Mouse (Mus musculus): ENCODE data around the gene Clip3. TPM values are rescaled to one million over a fixed set of nuclear protein-coding genes. Genes with fewer than 3 reads are reported as not detected.

Clip3 gene
- polyA plus RNA-seq, 1 experiment, result 52.2 TPM

GRCm38 (mm10) chr7:30289714-30290399 lies 1.7 kb upstream of the Clip3 start:
- Histone ChIP-seq H3K27me3 (ENCODE audit: control insufficient read depth, insufficient read depth, low read length, poor library complexity, severe bottlenecking) (no peaks in the 10 kb centered on the region), H3K9ac (ENCODE audit: low read depth, poor library complexity, severe bottlenecking) (no peak overlapping the region), H3K4me3 (ENCODE audit: low read depth, low read length) (no peak overlapping the region), H3K4me1 (ENCODE audit: control insufficient read depth, insufficient read depth, low read length) (no peaks in the 10 kb centered on the region), H3K36me3 (ENCODE audit: control insufficient read depth, insufficient read depth, low read length, poor library complexity, severe bottlenecking) (no peaks in the 10 kb centered on the region), H3K27ac (ENCODE audit: insufficient read depth, low read length) (no peak overlapping the region), H3K9me3 (replicated peaks; ENCODE audit: control insufficient read depth, insufficient read depth, low read length, poor library complexity, severe bottlenecking) (no peaks in the 10 kb centered on the region)
- TF ChIP-seq EP300 (IDR thresholded peaks at IDR 0.05; ENCODE audit: insufficient read depth, low read depth, low read length), result no peak
- peak; percentile 15 for TF ChIP-seq CTCF (IDR thresholded peaks at IDR 0.05; ENCODE audit: low read depth, low read length)

GRCm38 (mm10) chr7:30293795-30294194 lies 2.3 kb downstream of the Clip3 start:
- Histone ChIP-seq H3K27me3 (ENCODE audit: control insufficient read depth, insufficient read depth, low read length, poor library complexity, severe bottlenecking) (no peaks in the 10 kb centered on the region), H3K9ac (ENCODE audit: low read depth, poor library complexity, severe bottlenecking) (no peak overlapping the region), H3K27ac (ENCODE audit: insufficient read depth, low read length) (no peak overlapping the region), H3K36me3 (ENCODE audit: control insufficient read depth, insufficient read depth, low read length, poor library complexity, severe bottlenecking) (no peaks in the 10 kb centered on the region), H3K4me1 (ENCODE audit: control insufficient read depth, insufficient read depth, low read length) (no peaks in the 10 kb centered on the region), H3K4me3 (ENCODE audit: low read depth, low read length) (no peak overlapping the region), H3K9me3 (replicated peaks; ENCODE audit: control insufficient read depth, insufficient read depth, low read length, poor library complexity, severe bottlenecking) (no peaks in the 10 kb centered on the region)
- no peak for TF ChIP-seq POLR2A (IDR thresholded peaks at IDR 0.05; ENCODE audit: insufficient read depth, low read length)
- no peak for TF ChIP-seq EP300 (IDR thresholded peaks at IDR 0.05; ENCODE audit: insufficient read depth, low read depth, low read length)
- TF ChIP-seq CTCF (IDR thresholded peaks at IDR 0.05; ENCODE audit: low read depth, low read length), result no peak

GRCm38 (mm10) chr7:30294296-30294695 lies 2.8 kb downstream of the Clip3 start:
- Histone ChIP-seq H3K27me3 (ENCODE audit: control insufficient read depth, insufficient read depth, low read length, poor library complexity, severe bottlenecking) (no peaks in the 10 kb centered on the region), H3K4me1 (ENCODE audit: control insufficient read depth, insufficient read depth, low read length) (no peaks in the 10 kb centered on the region), H3K4me3 (ENCODE audit: low read depth, low read length) (no peak overlapping the region), H3K27ac (ENCODE audit: insufficient read depth, low read length) (no peak overlapping the region), H3K9me3 (replicated peaks; ENCODE audit: control insufficient read depth, insufficient read depth, low read length, poor library complexity, severe bottlenecking) (no peaks in the 10 kb centered on the region), H3K36me3 (ENCODE audit: control insufficient read depth, insufficient read depth, low read length, poor library complexity, severe bottlenecking) (no peaks in the 10 kb centered on the region), H3K9ac (ENCODE audit: low read depth, poor library complexity, severe bottlenecking) (no peak overlapping the region)
- TF ChIP-seq CTCF (IDR thresholded peaks at IDR 0.05; ENCODE audit: low read depth, low read length) (no peak), EP300 (IDR thresholded peaks at IDR 0.05; ENCODE audit: insufficient read depth, low read depth, low read length) (no peak), POLR2A (IDR thresholded peaks at IDR 0.05; ENCODE audit: insufficient read depth, low read length) (no peak)

- no peaks in the 10 kb centered on the region for H3K36me3 ChIP-seq (ENCODE audit: control insufficient read depth, insufficient read depth, low read length, poor library complexity, severe bottlenecking)
- H3K27ac ChIP-seq (ENCODE audit: insufficient read depth, low read length), result no peak overlapping the region
- no peak overlapping the region for H3K9ac ChIP-seq (ENCODE audit: low read depth, poor library complexity, severe bottlenecking)
- H3K4me3 ChIP-seq (ENCODE audit: low read depth, low read length), result no peak overlapping the region
- no peaks in the 10 kb centered on the region for H3K9me3 ChIP-seq (replicated peaks; ENCODE audit: control insufficient read depth, insufficient read depth, low read length, poor library complexity, severe bottlenecking)
- no peaks in the 10 kb centered on the region for H3K27me3 ChIP-seq (ENCODE audit: control insufficient read depth, insufficient read depth, low read length, poor library complexity, severe bottlenecking)
- TF ChIP-seq CTCF (IDR thresholded peaks at IDR 0.05; ENCODE audit: low read depth, low read length) (no peak), EP300 (IDR thresholded peaks at IDR 0.05; ENCODE audit: insufficient read depth, low read depth, low read length) (no peak), POLR2A (IDR thresholded peaks at IDR 0.05; ENCODE audit: insufficient read depth, low read length) (no peak)
- H3K4me1 ChIP-seq (ENCODE audit: control insufficient read depth, insufficient read depth, low read length), result no peaks in the 10 kb centered on the region
Observed at GRCm38 (mm10) chr7:30295103-30295502, 3.6 kb downstream of the Clip3 start.

- H3K4me3 ChIP-seq (ENCODE audit: low read depth, low read length), result no peak overlapping the region
- H3K36me3 ChIP-seq (ENCODE audit: control insufficient read depth, insufficient read depth, low read length, poor library complexity, severe bottlenecking), result no peaks in the 10 kb centered on the region
- H3K27ac ChIP-seq (ENCODE audit: insufficient read depth, low read length), result no peak overlapping the region
- TF ChIP-seq POLR2A (IDR thresholded peaks at IDR 0.05; ENCODE audit: insufficient read depth, low read length) (no peak), CTCF (IDR thresholded peaks at IDR 0.05; ENCODE audit: low read depth, low read length) (no peak)
- no peaks in the 10 kb centered on the region for H3K9me3 ChIP-seq (replicated peaks; ENCODE audit: control insufficient read depth, insufficient read depth, low read length, poor library complexity, severe bottlenecking)
- no peaks in the 10 kb centered on the region for H3K27me3 ChIP-seq (ENCODE audit: control insufficient read depth, insufficient read depth, low read length, poor library complexity, severe bottlenecking)
- no peak overlapping the region for H3K9ac ChIP-seq (ENCODE audit: low read depth, poor library complexity, severe bottlenecking)
- H3K4me1 ChIP-seq (ENCODE audit: control insufficient read depth, insufficient read depth, low read length), result no peaks in the 10 kb centered on the region
Observed at GRCm38 (mm10) chr7:30296816-30297215, 5.3 kb downstream of the Clip3 start.

- Histone ChIP-seq H3K4me1 (ENCODE audit: control insufficient read depth, insufficient read depth, low read length) (no peaks in the 10 kb centered on the region), H3K27ac (ENCODE audit: insufficient read depth, low read length) (no peak overlapping the region), H3K4me3 (ENCODE audit: low read depth, low read length) (no peak overlapping the region), H3K27me3 (ENCODE audit: control insufficient read depth, insufficient read depth, low read length, poor library complexity, severe bottlenecking) (no peaks in the 10 kb centered on the region), H3K36me3 (ENCODE audit: control insufficient read depth, insufficient read depth, low read length, poor library complexity, severe bottlenecking) (no peaks in the 10 kb centered on the region), H3K9ac (ENCODE audit: low read depth, poor library complexity, severe bottlenecking) (no peak overlapping the region), H3K9me3 (replicated peaks; ENCODE audit: control insufficient read depth, insufficient read depth, low read length, poor library complexity, severe bottlenecking) (no peaks in the 10 kb centered on the region)
- TF ChIP-seq EP300 (IDR thresholded peaks at IDR 0.05; ENCODE audit: insufficient read depth, low read depth, low read length), result no peak
- TF ChIP-seq POLR2A (IDR thresholded peaks at IDR 0.05; ENCODE audit: insufficient read depth, low read length), result no peak
- TF ChIP-seq CTCF (IDR thresholded peaks at IDR 0.05; ENCODE audit: low read depth, low read length), result no peak
Observed at GRCm38 (mm10) chr7:30297266-30297665, 5.7 kb downstream of the Clip3 start.

All from ES-Bruce4 (cell line).